Mouse (Mus musculus) lung, postnatal 0 days (tissue): ENCODE data around the gene Chgb.

Experiments
- CTCF ChIP-seq: IDR thresholded peaks from 2 replicates; pipeline ENCODE4 v1.5.1; 2016; ENCODE audit warnings: antibody characterized with exemption, mild to moderate bottlenecking
- EP300 ChIP-seq: IDR thresholded peaks from 2 replicates; pipeline ENCODE4 v1.6.1; 2016; ENCODE audit warnings: antibody characterized with exemption, mild to moderate bottlenecking, control low read depth

GRCm38 (mm10) chr2:132757911-132758310 is 23.2 kb upstream of the Chgb start:
- no peak for TF ChIP-seq CTCF
- no peak for TF ChIP-seq EP300
